ENCODE assay signal across 29 mouse cellular contexts in the genomic region with DNA sequence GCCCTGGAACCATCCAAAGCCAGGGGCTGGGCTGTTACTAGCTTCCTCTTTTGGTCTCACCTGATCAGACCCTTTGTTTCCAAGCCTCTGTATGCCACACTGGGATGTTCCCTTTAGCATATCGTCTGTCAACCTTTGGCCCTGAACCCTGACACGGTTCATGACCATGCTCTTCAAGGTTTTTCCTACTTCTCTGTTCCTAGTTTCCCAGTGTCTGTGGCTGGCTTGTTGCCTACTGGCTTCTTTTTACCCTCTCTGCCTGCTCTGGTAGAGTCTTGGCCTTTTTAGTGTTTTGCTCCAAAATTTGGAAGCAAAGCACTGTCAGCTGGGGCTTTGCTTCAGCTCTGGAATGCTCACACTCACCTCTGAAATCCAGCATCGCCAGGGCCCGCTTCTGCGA. TPM values are rescaled to one million over a fixed set of nuclear protein-coding genes. Genes with fewer than 3 reads are reported as not detected.
A peak's percentile ranks its signal among the peaks of the same experiment; 100 is the strongest.
DNase-seq lines count a peak whose midpoint lies in the region; ATAC-seq lines count a peak whose summit lies in the region.
"Had no signal": no experiment of that assay in that cellular context is flagged by ENCODE, and none has a peak within 500 bp of the region (broad histone marks: within the 10 kb centered on the region; RNA-seq: fewer than 3 reads in every experiment).

No protein-coding gene starts in this region.

- no peak overlapping the region for H3K4me3 ChIP-seq in forebrain, embryonic 10.5 days
- no peak overlapping the region for H3K4me3 ChIP-seq in forebrain, embryonic 16.5 days (replicated peaks; ENCODE audit: low read length)
- H3K4me3 ChIP-seq in liver, embryonic 12.5 days: no peak overlapping the region
- H3K4me3 ChIP-seq: erythroblast, embryonic 14.5 days; forebrain, embryonic 12.5 days; hindbrain, embryonic 12.5 days; intestine, embryonic 15.5 days; layer of hippocampus, adult 2 months; limb, embryonic 15.5 days had no signal

- peaks cover 46% of the 10 kb centered on the region for H3K4me1 ChIP-seq in forebrain, embryonic 10.5 days
- H3K4me1 ChIP-seq in forebrain, embryonic 16.5 days (replicated peaks; ENCODE audit: control insufficient read depth, insufficient read depth, low read length): peaks cover 4% of the 10 kb centered on the region
- 0 out of 2 replicates have a peak, but pooled peaks cover 11% of the 10 kb centered on the region for H3K4me1 ChIP-seq in liver, embryonic 12.5 days
- H3K4me1 ChIP-seq: intestine, embryonic 15.5 days had no signal

- H3K27ac ChIP-seq in forebrain, embryonic 10.5 days: 0 out of 2 replicates have a peak overlapping the region, but pooled peaks have one; percentile 20
- H3K27ac ChIP-seq in forebrain, embryonic 16.5 days (ENCODE audit: low read length): no peak overlapping the region
- no peak overlapping the region for H3K27ac ChIP-seq in liver, embryonic 12.5 days
- H3K27ac ChIP-seq: forebrain, embryonic 12.5 days; hindbrain, embryonic 12.5 days; hindbrain, postnatal 0 days; intestine, embryonic 15.5 days; layer of hippocampus, adult 2 months; limb, embryonic 15.5 days; liver, embryonic 14.5 days; macrophage had no signal

- no peak overlapping the region for H3K4me2 ChIP-seq in forebrain, embryonic 16.5 days (ENCODE audit: low read length)
- no peak overlapping the region for H3K4me2 ChIP-seq in liver, embryonic 12.5 days
- H3K4me2 ChIP-seq: forebrain, embryonic 12.5 days; heart, embryonic 11.5 days; hindbrain, embryonic 12.5 days; intestine, embryonic 15.5 days; limb, embryonic 15.5 days had no signal

- 90% methylated on average over 5 of the region's 5 CpGs for WGBS in forebrain, embryonic 10.5 days
- 85% methylated on average over 5 of the region's 5 CpGs for WGBS in forebrain, embryonic 16.5 days
- 77% methylated on average over 5 of the region's 5 CpGs for WGBS in liver, embryonic 12.5 days (ENCODE audit: insufficient replicate concordance)

- H3K9ac ChIP-seq in forebrain, embryonic 16.5 days (replicated peaks; ENCODE audit: low read depth, low read length): no peak overlapping the region
- H3K9ac ChIP-seq in liver, embryonic 12.5 days: no peak overlapping the region
- H3K9ac ChIP-seq: forebrain, embryonic 12.5 days; hindbrain, embryonic 12.5 days; intestine, embryonic 15.5 days; limb, embryonic 15.5 days; liver, embryonic 14.5 days had no signal

- H3K36me3 ChIP-seq in forebrain, embryonic 10.5 days (replicated peaks): no peaks in the 10 kb centered on the region
- H3K36me3 ChIP-seq in forebrain, embryonic 16.5 days (ENCODE audit: control insufficient read depth, insufficient read depth): no peaks in the 10 kb centered on the region
- no peaks in the 10 kb centered on the region for H3K36me3 ChIP-seq in liver, embryonic 12.5 days
- H3K36me3 ChIP-seq: forebrain, embryonic 12.5 days; hindbrain, embryonic 12.5 days; intestine, embryonic 15.5 days; limb, embryonic 15.5 days had no signal

- H3K27me3 ChIP-seq in forebrain, embryonic 10.5 days (ENCODE audit: poor library complexity, severe bottlenecking): no peaks in the 10 kb centered on the region
- no peaks in the 10 kb centered on the region for H3K27me3 ChIP-seq in forebrain, embryonic 16.5 days (replicated peaks; ENCODE audit: control insufficient read depth, insufficient read depth, low read length)
- no peaks in the 10 kb centered on the region; the same call in 1 of the 2 replicates for H3K27me3 ChIP-seq in liver, embryonic 12.5 days (replicated peaks)
- H3K27me3 ChIP-seq: forebrain, embryonic 12.5 days; hindbrain, embryonic 12.5 days; intestine, embryonic 15.5 days; limb, embryonic 15.5 days had no signal

- ATAC-seq in forebrain, embryonic 16.5 days: no peak
- no peak for ATAC-seq in liver, embryonic 12.5 days
- ATAC-seq: activated CD4-positive, CD25-positive, alpha-beta regulatory T cell, adult 4 months; hindbrain, postnatal 0 days; intestine, embryonic 15.5 days had no signal

- DNase-seq in forebrain, embryonic 10.5 days (ENCODE audit: extremely low spot score, low spot score): no peak
- DNase-seq in kidney, adult 18-20 months: peak; percentile 8
- DNase-seq in kidney, postnatal 4 days: no peak
- DNase-seq in NIH3T3 (ENCODE audit: low read depth): peak; percentile 26
- DNase-seq in adipocyte (ENCODE audit: low spot score): peak; percentile 59
- DNase-seq: B cell, adult 2 months; cerebellum, adult 11-12 months; cerebellum, postnatal 10 days; heart, postnatal 36 days; kidney, postnatal 14 days; left cerebral cortex, postnatal 4 days; lung, adult 2 months; lung, postnatal 10 days; midbrain, embryonic 14.5 days; thymus, adult 2 months; thymus, postnatal 4 days had no signal

- H3K9me3 ChIP-seq in forebrain, embryonic 10.5 days: no peaks in the 10 kb centered on the region
- no peaks in the 10 kb centered on the region for H3K9me3 ChIP-seq in forebrain, embryonic 16.5 days (ENCODE audit: control insufficient read depth, low read length)
- no peaks in the 10 kb centered on the region for H3K9me3 ChIP-seq in liver, embryonic 12.5 days (replicated peaks)
- H3K9me3 ChIP-seq: forebrain, embryonic 12.5 days; hindbrain, embryonic 12.5 days; intestine, embryonic 15.5 days; limb, embryonic 15.5 days had no signal

RNA-seq across cellular contexts. Expression of gene Cgnl1, which starts 59.0 kb away (rescaled TPM):
- 7.3 and 7.6 TPM in 2 replicates for polyA plus RNA-seq in forebrain, embryonic 10.5 days (2016; fragmentation: Nextera tagmentation; extraction: Ambion mirVana)
- polyA plus RNA-seq in forebrain, embryonic 16.5 days (2015; fragmentation: Nextera tagmentation; extraction: Ambion mirVana): 4.3 and 4.4 TPM in 2 replicates
- 3.0 TPM in 2 replicates for polyA plus RNA-seq in liver, embryonic 12.5 days (2016; fragmentation: Nextera tagmentation; extraction: Ambion mirVana)
- polyA plus RNA-seq: activated CD4-positive, CD25-positive, alpha-beta regulatory T cell, adult 4 months; erythroblast, embryonic 14.5 days had no signal

Comparison
In these comparisons a context has a peak if more than half of its experiments do, and no peak if none do; other contexts are left out.
1. DNase-seq: peak in kidney, adult 18-20 months (single experiment), NIH3T3 (single experiment) and adipocyte (single experiment); none in forebrain, embryonic 10.5 days (single experiment) and kidney, postnatal 4 days (0 of 2).